Mouse (Mus musculus) brain, adult 2 months (tissue): ENCODE measurements at regions not wholly inside any gene's neighbourhood (a gene's known extent, or its start where the extent isn't known, plus 50 kb on each side); places are given as distances from the start of the nearest gene placed in this dataset.

Experiments
- DNase-seq: peaks from one replicate; pipeline ENCODE4 v3.0.0; 2011; ENCODE audit warnings: low read depth, low spot score

DNA sequence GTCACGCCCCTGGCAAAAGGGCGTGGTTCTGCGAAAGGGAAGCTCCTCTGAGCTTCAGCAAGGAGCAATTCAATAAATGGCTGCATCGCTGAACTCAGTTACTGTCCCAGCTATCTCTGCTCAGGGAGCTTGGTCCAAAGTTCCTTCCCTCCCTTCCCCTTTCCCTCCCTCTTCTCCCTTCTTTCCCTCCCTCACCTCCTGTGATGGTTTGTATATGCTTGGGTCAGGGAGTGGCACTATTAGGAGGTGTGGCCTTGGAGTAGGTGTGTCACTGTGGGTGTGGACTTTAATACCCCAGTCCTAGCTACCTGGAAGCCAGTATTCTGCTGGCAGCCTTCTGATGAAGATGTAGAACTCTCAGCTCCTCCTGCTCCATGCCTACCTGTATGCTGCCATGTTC, 120.5 kb downstream of the Erv3 start:
- no peak for DNase-seq

DNA sequence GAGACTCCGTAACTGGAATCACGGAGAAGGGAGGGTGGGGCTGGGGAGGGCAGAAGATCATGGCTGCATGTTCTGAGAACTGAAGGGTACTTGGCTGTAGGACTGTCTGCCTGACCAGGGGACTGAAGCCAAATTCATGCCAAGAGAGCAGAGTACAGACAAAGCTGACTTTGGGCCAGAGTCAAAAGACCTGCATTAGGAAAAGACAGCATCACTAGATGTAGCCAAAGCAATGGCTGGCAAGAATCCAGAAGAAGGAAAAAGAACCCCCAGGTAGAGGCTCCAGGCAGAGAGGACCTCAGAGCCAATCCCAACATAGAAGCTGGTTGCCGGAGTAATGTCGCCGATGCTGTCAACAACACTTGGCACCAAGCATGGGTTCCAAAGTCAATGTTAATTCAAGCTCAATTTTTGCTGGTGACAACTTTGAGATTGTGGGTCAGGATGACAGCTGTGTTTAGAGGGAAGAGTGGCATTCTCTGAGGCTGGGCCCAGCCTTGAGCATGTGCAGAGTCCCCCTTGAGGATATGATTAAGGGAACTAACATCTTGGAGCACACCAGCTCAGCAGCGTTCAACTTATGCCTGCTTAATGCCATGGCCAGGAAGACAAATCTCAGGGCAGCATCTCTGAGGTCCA, 124.7 kb downstream of the Erv3 start:
- no peak for DNase-seq

DNA sequence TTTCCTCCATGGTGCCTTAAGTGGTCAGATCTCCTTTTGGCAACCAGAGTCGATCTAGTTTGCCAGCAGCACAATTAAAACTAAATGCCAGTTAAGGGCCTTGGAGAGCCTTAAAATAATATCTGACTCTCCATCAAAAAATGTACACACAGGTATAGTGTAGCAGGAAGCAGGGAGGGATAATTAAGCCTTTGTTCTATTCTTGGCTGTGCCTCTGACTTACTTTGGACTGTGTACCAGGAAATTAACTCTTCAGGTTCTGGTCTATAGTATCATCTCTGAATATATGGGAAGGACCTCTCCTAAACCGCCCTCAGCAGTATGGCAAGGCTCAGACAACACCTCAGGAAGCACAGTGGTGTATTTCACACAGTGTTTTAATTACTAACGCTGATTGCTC, 133.0 kb downstream of the Erv3 start:
- DNase-seq: no peak

DNA sequence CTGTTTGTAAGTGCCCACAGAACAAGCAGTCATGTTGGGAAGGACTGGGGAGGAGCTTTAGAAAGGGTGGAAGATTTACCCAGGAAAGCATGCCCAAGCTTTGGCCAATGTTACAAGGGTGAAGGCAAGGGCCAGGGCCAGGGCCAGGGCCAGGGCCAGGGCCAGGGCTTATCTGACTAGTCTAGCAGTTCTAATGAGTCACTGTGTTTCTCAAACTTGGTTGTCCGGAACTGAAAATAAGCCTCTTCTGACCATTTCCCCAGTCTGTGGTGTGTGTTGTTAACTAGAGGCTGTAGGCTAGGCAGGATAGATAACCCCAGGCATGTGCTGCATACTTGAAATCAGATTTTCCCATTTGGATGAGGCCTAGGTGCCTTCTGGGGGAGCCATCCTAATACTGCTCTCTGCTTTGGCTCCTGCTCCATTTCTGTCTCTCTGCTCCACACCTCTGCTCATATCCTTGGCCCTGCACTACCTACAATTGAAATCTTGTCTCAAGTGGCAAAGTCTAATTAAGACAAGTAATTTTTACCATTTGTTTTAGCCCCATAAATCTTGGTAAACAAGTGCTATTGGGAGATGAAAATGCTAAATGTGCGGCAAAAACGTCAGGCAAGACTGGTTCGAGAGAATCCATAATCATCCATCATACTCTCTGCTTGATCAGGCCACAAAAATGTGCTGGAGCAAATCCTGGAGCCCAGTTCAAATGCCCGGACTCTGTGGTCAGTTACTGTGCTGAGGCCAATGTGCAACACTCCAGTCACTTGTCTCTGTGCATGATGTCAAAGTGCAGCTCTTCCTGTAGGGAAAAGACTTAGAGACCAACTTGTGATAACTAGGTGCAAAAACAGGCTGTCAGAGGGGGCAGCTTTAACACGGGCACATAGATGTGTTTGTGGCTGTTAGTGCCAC, 137.7 kb downstream of the Erv3 start:
- DNase-seq: no peak

DNA sequence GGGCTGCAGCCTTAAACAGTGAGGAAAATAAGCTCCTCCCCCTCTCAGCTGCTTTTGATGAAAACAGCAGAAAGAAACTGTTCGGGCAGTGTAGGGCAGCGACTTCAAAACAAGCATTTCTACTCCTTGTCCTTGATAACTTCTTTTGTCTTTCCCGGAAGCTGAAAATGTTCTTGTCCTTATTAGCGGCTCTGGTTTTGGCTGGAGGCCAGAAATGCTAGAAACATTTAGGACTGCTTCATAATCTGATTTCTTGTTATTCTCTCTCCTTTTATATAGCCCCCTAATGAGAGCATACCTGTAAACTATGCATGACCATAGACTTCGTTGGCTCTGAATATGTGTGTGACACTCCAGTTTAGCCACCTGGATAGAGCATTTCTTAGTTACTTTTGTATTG, 142.0 kb downstream of the Erv3 start:
- no peak for DNase-seq

DNA sequence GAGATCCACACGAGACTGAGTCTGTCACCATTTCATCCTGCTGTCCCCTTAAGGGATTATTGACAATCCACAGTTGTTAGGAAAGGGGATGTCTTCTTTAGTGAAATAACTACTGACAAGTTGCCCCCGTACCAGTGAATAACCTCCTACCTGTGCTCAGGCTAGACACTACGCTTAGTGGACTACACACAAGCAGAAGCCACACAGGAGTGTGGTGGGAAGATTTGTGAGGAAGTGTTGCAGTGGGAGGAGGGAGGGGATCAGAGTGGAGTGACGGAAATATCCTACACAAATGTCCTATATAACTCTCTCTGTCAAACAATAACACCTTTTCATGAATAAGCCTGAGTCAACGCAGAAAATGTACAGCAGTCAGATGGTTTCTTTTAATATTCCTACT, 142.7 kb downstream of the Erv3 start:
- peak; percentile 59 for DNase-seq

DNA sequence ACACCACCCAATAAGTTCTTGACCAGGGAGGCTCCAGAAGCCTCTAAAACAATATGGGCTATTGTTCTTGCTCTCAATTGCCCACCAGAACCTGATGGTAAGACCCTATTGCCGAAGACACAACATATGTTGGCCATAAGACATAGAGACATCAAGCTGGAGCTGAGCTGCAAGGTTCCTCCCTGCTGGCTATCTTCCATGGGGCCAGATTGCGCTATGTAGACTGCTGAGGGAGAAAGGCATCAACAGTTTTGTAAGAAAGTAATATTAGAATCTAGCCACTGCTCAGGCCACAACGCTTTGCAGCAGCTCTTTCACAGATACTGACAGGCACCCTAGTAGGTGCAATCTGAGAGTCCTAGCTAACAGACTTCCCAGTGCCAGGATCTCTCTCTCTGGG, 144.2 kb downstream of the Erv3 start:
- no peak for DNase-seq

DNA sequence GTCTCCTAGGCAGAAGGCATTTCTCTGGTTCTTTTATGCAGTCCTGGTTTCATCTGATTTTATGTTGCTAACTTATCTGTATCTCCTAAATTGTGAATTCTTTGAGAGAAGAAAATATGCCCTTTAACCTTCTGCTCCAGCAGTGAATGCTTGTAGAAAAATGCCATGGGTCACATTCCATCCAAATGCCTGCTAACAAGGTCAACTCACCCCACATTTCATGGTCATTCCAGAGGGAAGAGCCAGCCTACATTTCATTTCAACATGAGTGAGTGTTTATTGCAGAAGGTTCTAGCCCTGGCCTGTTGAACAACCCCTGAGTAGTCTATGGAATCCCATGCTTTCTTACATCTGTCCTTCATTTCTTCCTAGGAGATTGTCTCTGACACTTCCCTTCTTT, 147.7 kb downstream of the Erv3 start:
- no peak for DNase-seq

DNA sequence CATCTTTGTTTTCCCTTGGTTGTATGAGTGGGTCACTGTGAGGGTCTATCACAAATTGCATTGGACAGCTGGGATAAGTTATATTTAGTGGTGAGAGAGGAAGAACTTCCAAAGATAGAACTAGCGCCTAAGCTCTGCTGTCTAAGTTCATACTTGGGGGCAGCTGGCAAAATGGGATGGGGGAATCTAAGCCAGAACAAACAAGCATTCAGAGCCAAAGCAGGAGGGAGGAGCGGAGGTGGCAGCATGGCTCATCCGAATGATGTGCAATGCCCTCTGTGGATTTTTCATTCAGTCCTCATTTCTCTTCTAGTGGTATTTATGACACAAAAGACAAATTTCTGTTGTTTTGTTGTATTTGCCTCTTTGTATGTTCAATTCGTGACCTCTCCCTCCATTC, 144.5 kb upstream of the Adra1d start:
- peak; percentile 55 for DNase-seq

DNA sequence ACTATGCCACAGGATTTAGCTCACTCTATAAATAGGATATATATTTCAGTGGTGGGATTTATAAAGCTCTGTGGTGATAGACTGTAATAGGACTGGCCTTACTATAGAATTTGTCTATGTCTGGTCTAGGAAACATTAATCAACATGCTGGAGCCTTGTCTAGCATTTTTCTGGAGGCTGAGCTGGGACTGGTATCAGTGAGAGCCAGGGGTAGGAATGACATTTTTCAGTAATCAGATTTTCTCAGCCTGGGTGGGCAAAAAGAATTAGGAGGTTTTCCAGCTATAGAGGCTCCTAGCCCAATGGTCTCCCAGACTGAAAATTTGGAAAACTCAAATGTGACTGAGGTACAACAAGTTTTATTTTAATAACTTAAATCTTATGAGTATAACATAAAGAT, 142.3 kb upstream of the Adra1d start:
- no peak for DNase-seq

DNA sequence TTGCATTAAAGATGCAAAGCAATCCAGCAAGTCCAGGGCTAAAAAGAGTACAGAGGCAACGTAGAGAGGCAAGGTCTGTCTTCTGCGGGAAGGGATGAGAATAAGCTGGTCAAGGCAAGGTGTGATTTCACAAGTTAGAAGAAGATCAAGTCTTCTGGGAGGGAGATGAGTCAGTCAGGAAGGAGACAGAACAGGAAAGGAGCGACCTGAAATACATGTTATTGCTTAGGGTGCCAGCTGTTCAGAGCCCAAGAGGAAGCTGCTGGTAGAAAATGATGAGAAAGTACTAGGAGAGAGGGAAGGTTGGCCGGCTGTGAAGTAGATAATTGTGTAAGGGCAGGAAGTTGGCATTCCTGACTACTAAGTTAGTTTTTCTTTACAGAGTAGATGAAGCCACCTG, 140.1 kb upstream of the Adra1d start:
- peak; percentile 66 for DNase-seq

DNA sequence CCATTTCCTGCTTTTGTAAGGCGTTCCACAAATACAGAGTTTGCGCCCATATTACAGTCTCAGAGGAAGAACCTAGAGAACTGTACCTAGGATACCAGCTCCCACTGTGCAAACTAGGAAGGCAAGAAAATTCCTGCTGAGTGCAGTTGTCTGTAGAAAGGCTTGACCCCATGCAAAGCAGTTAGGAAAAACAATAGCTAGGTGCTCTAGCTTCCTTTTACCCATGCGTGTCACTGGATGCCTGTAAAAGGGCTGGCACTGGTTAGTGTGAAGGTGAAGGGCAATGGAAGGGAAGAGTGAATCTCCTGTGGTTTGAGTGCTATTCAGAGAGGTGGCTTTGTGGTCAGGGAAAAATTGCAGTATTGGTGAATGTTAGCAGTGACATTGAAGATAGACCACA, 137.7 kb upstream of the Adra1d start:
- no peak for DNase-seq

DNA sequence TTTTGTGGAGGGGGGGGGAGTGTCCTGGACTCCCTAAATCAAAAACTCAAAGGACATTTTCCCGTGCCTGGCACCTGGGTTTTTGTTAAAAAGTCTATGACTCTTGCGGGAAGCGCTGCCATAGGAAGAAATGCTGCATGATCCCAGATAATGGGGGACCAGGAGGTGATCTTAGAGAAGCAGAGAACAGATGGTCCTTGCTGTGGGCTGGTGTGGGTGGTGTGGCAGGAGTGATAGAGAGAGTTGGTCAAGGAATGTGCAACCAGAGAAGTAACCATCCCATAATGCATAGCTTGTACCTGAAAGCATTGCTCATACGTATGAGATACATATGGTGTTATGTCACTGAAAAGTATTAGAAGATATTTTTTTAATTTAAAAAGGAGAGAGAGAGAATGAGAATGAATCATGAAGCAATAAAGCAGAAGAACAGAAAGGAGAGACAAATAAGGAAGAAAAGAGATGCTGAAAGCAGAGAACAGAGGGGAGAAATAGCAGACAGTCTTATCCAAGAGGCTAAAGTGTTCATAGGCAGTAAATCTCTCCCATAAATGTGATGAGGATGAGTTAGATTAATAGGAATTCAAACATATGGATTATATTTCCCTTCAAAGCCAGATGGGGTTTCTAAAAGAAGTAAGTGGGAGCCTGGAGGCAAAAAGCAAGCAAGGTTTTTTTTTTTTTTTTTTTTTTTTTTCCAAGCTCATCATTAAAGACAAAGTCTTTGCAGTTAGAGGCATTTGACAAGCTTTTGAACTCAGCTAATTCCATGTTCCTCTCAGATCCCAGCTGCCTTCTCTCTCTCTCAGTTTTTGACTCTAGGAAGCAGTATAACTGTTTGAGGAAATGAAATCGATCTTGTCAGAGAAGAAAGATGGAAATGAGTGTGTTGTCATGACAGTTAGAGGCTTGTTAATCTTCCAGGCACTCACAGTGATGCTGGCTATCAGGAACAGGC, 136.2 kb upstream of the Adra1d start:
- DNase-seq: no peak

DNA sequence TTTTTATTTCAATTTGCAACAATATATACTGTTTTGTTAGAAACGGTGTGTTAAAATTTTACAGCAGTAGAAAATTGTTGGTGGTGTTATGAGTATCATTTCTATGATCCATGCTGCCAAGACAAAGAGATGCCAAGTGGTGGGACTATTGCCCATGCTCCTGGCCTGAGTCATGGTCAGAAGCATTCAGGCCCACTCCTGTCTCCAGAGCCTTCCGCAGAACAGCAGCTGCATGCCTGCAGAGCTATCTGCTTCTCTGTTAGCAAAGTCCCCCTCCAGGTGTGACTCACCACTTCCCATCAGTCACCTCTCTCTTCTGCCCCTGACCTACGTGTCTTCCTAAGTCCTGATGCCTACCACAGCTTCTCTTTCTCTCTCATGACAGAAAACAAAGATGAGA, 134.2 kb upstream of the Adra1d start:
- peak; percentile 56 for DNase-seq

DNA sequence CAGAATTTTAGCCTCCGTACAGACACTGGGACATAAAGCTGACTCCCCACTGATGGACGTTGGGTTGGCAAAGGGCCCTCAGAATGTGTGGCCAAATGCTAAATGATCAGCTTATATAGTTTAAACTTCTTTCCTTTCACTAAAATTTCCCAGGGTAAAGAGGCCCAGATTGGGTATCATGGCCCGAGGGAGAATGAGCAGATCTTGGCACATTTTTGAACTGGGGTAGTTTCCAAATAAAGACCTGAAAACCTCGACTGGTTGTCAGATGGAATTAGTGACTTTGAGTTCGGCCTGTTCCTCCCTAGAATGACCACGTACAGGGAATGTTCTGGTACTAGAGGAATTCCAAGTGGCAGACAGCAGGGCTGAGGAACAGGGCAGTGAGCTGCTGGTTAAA, 127.9 kb upstream of the Adra1d start:
- DNase-seq: no peak

DNA sequence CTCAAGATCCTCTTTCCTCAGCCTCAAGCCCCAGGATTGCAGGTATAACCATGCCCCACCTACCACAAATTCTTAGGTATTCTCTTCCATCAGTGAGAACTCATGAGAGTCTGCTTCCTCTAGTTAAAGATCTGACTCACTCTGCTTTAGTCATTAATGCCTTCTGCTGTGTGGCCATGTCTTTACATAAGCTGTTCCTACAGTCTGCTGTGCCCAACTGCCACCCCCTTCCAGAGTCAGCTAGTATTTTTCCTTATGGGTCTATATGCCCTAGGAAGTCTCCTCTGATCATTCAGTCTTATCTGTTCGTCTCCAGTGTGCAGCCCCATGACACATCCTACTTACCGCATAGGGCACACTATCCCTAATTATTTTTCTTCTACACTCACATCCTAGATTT, 126.2 kb upstream of the Adra1d start:
- peak; percentile 84 for DNase-seq

DNA sequence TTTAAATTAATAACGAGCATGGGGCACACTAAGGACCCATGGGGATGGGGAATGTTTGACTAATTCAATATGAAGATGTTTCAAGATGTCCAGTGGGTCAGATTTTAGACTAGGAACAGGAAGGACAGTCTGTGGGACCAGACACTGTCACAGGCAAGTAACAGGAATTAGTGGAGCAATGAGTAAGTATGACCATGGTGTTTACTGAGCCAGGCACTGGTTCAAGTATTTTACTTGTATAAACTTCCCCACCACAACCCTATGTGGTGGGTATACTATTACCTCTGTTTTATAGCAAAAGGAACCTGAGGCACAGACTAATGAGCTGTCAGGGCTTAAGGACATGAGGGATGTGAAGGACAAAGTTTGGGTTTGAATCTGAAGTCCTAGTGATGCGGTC, 125.4 kb upstream of the Adra1d start:
- no peak for DNase-seq

DNA sequence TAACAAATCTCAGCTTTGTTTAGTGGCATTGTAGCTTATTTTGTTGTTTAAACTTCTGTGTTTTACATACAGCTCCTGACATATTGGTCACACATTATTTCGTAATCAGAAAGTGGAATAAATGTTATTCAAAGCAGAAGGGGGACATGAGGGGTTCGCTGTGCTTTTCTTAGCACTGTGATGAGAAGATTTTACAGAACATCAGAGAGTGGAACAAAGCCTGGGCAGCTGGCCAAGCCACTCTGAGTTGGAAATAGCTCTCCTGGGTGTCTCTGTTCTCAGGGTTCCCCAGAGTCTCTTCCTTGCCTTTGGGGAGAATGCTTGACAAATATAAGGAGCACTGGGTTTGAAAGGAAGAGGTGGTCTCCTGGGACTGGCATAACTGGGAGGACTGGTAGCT, 124.7 kb upstream of the Adra1d start:
- peak; percentile 85 for DNase-seq

DNA sequence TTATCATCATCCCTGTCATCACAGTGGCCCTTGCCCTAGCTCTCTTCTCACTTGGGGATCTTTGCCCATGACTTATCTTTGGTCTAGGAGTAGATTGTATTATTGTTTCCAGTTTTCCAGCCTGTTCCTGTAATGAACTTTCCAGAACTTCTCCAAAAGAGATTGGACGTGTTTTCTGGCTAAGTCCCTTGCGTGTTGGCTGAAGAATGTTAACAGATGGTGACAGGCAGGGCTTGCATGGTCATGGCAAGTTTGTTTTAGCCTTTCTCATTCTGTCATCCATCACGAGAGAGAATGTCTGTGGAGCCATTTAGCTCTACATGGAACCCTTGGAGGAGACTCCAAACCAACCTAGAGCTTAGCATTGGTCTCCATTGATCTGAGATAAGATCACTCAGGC, 123.2 kb upstream of the Adra1d start:
- peak; percentile 18 for DNase-seq

DNA sequence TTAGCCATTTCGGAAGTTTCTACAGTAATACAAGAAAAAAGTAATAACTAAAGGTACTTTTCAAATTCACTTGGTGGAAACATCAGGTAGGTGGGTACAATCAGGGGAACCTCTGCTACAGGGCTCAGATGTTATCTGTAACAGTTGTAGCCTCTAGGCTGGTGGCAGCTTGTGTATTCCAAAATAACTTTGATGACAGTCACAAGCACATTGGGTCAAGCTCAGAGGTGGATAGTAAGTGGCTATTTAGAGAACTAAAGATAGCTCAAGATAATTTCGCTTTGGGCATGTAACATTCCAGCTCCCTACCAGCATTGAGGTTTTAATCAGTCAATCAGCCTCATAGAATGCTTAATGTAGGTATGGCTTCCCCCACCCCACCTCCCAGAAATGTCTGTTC, 121.7 kb upstream of the Adra1d start:
- no peak for DNase-seq

DNA sequence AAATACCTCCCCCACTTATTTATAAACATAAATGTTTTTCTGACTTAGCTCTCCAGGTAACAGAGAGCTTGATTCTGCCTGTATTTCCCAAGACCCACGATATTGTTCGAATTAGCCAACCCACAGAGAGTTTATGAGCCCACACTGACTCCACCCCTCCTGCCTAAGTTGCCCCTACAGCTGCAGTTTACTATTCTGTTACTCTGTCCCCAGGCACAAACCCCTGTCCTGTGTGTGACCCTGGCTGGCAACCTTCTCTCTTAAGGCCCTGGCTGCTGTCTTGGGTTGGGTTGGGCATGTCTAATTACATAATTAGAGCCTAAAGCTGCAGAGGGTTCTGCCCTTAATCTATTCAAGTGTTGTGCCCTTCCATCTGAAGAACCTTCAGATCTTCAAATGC, 116.4 kb upstream of the Adra1d start:
- no peak for DNase-seq

DNA sequence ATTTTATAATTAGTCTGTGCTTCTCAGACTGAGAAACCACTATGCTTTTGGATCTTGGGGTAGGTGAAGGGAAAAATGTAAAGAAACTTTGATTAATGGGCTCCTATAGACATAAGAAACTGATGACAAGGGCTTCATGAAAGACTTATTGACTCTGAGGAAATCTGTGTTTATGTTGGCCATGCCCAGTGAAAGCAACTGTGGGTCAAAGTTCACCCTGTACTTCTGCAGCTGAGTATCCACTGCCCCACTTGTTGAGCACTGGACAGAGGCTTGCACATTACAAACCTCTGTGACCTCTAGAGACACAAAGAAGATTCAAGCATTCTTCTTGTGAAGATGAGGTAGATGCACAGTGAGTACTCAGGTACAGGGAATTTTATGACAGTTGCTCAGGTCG, 114.7 kb upstream of the Adra1d start:
- DNase-seq: no peak
